Mouse (Mus musculus) kidney, postnatal 25 days (tissue): ENCODE results near the gene Ncoa4.
"Not testable (repeated sequence)": the region's sequence is repeated elsewhere in the genome, so short reads cannot be mapped to it uniquely, and the experiment has no call there.

Experiments
- DNase-seq, 2 experiments: peaks; one replicate each; pipeline ENCODE4 v3.0.0; 2021; ENCODE audit warnings: mixed read lengths in 2 of 2

The Ncoa4 gene

DNA sequence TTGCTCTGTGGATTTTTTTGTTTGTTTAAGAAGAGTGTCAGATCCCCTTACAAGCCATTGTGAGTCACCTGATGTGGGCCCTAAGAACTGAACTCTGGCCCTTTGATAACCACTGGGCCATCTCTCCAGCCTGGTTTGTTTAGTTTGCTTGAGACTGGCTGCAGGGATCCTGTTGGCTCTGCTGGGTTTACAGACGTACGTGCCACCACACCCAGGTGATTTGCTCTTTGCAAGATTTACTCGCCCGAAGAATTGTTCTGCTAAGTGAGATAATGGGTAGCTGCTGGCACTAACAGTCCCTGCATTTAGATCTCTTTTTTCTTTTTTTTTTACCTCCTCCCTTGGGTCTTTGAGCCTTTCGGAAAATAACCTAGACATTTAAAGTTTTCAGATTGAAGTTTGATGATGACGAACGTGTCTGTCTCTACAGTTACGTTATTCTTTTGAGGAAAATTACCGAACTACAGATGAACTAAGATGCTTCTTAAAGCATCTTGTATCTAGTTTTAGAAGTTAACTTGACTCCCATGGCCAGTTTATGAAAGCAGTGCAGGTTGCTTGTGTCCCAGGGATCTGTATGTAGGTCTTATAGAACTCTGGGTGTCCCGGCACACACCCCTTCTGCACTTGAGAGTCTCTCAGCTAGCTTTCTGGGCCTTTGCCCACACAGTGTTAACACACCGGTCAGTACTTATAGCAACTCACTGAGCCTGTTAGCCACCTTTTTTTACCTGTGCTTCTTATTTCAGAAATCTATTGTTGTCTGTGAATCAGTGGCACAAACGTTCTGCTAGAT lies 1.6 kb downstream of the Ncoa4 start:
- peak in 1 of 2 experiments; percentile 53 for DNase-seq

DNA sequence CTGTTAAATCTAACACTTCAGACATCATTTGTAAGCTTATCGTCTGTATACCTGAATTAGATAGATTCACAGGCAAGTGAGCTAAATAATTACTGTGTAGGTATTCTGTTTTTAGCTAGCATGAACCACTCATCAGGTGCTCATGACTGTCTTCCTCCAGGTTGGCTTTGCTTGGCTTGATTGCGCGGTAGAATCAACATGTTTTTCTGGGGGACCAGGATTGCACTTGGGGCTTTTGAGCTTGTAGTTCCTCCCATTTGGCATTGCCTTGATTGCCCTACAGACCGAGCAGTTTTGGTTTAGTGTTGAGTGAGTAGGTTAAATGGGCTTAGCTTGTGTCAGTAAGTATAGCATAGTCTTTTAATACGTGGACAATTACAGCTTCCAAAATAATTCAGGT lies 2.6 kb downstream of the Ncoa4 start:
- no peak for DNase-seq

DNA sequence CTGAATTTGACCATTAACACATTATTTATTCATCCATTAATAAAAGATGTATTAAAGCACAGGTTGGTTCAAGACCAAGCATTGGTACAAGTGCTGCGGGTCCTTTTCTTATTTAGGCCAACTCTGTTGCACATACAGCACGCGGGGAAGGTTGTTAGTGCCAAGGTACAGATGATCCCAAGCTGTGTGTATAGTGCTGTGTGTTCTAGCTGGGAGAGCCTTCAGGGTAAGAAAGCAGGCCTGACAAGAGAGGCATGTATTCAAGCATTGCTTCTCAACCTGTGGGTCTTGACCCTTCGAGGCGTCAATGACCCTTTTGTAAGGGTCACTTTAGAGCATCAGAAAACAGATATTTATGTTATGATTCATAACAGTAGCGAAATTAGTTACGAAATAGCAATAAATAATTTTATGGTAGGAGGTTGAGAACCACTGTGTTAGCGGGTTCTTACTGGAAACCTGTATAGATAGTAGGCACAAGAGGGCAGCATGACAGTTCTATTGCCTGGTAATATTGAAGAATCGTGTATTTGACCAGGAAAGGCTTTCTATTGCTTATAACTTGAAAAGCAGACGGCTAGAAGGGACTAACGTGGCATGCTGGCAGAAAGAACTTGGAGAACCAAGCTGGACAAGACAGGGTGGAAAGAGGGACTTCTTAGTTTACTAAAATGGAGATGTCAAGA lies 3.7 kb downstream of the Ncoa4 start:
- DNase-seq: no peak

DNA sequence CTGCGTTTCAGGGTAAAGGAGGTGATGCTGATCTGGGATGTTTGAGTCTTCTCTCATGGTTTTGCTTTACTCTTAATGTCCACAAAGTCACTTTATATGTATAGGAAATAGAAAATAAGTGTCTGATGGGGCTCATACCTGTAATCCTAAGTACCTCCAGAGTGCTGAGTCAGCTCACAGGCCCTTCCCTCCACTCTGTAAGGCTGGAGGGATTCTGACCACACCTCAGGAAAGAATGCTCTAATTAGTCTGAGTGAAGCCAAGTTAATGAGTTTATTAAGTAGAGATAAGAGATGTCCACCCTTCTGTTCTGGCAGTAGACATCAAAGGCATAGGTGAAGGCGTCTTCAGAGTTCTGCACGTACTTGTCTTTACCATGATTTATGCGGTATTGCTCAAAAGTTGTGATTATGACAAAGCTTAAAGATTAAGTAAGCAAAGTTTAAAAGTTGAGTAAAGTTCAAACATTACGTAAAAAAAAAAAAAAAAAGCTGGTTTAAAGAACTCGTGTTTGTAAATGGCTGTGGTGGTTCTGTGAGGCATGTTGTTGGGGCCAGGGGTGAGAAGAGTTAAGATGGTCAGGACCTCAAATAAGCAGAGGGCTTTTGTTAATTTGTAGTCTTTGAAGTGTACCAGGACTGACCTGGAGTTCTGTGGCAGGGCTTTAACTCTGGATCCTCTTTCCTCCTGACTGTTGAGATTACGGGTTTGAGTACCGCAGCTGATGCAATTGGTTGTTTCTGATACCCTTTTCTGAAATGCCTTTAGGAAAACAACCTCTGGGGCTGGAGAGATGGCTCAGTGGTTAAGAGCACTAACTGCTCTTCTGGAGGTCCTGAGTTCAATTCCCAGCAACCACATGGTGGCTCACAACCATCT lies 4.7 kb downstream of the Ncoa4 start:
- DNase-seq: peak; percentile 17 to 54

DNA sequence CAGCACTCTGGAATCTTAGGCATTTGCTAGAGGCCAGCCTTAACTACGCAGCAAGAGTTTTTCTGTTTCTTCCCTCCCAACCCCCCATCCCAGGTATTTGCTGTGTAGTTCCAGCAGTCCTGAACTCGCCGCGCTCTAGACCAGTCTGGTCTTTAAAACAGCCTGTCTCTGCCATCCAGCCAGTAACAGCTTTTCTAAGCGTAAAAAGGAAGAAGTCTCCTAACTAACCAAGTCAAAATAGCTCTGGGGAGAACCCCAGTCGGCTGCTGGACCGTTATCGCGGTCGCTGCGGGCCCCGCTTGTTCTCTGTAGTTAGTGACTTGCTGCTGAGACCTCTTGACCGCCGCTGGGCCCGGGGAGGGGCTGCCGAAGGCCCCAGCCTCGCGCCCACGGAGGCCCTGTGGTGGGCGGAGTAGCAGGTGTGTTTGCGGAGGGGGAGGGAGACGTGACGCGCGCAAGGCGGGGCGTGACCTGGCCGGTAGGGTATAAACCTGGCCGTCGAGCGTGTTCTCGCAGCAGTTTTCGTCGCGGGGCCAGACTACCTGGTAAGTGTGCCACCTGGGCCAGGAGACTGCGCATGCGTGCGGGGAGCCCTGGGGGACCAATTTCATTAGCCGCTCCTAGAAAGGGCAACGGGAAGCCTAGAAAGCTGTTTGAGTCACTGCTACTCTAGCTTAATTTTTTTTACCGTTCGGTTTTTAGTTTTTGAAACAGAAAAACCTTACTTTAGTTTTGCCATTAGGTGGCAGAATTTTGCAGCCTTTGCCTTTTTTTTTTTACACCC lies 5.8 kb downstream of the Ncoa4 start:
- DNase-seq: peak; percentile 91 to 96

DNA sequence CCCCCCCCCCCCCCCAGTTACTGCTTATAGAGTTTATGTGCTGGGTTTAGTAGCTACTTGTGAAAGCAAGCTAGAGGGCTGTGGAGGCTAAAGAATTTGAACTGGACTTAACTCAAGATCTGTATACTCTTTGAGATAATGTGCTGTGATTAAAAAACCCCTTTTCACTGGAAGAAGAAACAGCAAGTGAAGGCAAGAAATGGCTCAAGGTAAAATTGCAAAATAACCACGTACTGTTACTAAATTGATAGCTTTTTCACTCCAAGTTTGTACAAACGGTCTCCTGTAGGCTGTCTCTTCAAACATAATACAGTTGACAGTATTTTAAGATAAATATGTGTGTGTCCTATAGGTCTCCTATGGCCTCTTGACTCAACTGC lies 6.4 kb downstream of the Ncoa4 start:
- DNase-seq: no peak

DNA sequence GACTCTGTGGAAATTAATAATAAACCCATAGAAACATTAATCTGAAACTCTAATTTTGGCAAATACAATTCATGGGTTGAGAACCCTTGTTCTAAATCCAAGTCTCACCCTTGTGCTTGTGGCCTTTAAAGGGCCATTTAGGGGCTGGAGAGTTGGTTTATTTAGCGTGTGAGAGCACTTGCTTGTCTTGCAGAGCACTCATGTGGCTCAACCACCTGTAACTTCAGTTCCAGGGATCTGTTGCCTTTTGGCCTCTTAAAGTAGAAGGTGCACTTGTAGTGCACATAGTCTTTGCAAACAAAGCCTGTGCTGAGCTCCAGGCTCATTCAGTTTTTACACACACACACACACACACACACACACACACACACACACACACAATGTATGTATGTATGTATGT lies 7.2 kb downstream of the Ncoa4 start:
- DNase-seq: no peak

DNA sequence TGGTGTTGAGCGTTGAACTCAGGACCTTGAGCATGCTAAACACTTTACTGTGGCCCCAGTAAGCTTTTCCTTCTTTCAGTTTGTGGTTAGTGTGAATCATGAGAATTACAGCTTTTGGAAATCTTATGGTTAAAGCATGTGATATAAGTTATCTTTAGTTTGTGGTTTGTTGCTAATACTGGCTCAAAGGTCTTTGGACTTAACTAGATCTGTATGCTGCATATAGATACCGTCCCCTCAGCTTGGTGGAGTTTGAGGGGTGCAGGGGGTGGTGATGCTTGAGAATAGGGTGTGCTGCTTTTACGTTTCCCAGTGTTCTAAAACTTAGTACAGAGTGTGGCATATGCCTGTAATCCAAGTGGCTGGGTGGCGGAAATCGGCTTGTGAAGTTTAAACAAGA lies 7.7 kb downstream of the Ncoa4 start:
- no peak for DNase-seq

DNA sequence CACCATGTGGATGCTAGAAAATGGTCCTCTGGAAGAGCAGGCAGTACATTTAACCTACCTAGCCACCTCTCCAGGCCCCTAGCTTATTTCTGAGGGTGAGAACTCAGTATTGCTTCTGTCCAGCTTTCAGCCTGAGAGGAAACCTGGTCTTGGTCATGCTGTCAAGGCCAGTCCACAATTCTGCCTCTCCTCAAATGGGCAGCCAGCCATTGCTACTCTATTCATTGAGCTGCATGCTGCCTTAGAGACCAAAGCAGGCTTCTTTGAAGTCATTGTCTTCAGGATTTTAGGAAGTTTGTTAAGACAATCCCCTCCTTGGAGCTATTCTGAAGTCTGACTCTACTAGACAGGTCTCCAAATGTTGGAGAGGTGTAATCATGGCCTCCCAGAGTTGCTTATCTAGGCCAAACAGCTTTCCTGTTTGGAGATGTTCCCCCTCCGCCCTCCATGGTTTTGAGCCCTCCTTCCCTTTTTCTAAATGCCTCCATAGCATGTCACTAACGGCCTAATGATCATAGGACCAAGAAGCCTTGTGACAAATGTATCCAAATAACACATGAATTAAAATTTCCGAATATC lies 9.1 kb downstream of the Ncoa4 start:
- no peak for DNase-seq

DNA sequence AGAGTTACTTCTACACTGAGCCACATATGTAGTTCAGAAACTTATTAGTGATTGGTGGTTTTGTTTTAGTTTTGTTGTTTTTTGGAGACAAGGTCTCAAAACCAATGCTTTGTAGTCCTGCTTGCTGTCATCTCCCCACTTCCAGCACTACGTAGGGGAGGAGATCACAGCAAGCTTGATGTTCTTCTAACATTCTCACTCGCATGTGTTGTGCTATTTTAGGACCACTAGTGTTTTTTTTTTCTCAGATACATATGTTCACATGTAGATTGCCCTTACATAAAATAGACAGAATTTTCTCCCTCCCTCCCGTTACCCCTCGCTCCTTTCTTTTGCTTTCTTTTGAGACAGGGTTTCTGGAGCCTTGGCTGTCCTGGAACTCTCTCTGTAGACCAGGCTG lies 10.5 kb downstream of the Ncoa4 start:
- no peak for DNase-seq

DNA sequence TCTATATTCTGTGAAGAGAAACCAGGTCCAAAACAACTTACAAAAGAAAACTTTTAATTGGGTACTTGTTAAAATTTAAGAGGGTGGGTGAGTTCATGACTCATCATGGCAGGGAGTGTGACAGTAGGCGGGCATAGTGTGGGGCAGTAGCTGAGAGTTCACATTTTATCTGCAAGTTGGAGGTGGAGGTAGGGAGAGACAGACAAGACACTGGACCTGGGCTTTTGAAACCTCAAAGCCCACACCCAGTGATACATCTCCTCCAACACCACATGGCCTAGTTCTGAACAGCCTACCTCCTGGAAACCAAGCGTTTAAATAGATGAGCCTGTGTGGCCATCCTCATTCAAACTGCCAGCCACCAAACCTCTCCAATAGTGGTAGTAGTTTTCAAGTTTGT lies 15.6 kb downstream of the Ncoa4 start:
- no peak for DNase-seq

DNA sequence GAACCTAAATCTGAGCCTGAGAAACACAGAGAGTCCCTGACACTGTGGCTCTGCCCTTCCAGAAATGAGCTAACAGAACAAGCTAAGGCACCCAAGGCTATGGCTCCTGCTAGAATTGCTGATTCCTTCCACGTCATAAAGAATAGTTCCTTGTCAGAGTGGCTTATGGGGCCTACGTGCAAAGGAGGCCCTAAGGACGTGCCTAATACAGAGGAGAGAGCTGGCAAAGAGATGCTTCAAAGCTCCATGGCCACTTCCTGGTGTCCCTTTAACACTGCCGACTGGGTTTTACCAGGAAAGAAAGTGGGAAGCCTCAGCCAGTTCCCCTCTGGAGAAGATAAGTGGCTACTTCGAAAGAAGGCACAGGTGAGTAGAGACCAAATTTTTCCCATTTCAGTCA lies 16.9 kb downstream of the Ncoa4 start:
- not testable (repeated sequence) for DNase-seq

DNA sequence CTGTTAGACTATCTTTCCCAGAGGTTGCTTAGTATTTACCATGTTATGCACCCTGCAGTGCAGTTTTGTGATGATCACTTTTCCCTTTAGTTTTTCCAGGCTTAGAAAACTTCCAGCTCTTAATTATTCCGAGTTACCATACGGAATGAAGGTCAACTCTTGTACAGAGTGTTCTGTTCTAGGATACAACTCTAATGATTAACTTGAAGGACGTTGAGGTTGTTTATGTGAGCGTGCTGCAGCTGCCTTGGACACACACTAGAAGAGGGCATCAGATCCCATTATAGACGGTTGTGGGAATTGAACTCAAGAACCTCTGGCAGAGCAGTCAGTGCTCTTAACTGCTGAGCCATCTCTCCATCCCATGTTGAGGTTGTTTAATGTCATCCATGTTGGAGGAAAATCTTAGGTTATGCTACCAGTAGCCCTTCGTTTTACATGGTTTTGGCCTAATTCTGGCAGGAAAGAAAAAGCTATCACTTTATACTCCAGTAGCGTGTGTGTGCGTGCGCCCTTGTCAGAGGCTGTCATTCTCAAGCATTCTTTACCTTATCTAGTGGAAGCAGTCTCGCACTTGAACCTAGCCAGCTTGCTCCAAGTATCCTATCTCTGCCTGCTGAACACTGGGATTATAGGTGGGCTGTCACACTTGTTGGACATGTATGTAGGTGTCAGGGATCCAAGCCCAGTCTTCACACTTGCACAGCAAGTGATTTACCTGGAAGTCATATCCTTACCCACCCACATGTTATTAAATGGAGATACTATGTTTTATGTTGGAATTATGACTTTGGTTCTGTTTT lies 19.9 kb downstream of the Ncoa4 start:
- peak; percentile 9 to 57 for DNase-seq

DNA sequence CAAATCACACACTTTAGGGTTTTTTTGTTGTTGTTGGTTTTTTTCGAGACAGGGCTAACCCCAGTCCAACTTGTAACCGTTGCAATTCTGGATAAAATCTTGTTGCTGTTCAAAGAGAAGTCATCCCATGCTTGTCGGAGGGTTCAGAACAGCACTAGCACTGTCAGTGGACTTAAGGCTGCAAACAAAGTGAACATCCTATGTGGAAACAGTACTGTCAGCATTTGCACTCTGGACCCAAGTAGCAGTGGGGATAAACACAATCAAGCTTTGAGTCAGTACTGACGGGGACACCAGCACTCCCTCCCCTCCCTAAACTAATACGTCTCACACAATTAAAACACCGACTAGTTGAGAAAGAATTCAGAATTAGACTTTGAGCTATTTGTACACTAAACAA lies 21.2 kb downstream of the Ncoa4 start:
- DNase-seq: peak; percentile 7 to 60

DNA sequence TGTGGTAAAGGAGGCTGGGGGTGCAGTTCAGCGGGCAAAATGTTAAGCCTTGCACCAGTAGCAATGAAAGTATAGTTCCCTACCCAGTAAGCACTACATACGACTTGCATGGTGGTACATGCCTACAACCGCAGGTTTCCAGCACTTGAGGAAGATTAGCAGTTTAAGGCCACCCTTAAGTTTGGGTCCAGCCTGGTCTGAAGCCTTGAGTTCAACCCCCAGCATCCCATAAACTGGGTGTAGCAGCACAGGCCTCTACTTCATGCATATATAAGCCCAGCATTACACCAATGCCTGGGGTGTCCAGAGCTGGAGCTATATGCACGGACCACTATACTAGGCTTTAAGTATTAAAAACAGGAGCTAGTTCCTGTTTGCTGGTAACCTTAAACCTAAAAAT lies 24.2 kb downstream of the Ncoa4 start:
- DNase-seq: no peak

DNA sequence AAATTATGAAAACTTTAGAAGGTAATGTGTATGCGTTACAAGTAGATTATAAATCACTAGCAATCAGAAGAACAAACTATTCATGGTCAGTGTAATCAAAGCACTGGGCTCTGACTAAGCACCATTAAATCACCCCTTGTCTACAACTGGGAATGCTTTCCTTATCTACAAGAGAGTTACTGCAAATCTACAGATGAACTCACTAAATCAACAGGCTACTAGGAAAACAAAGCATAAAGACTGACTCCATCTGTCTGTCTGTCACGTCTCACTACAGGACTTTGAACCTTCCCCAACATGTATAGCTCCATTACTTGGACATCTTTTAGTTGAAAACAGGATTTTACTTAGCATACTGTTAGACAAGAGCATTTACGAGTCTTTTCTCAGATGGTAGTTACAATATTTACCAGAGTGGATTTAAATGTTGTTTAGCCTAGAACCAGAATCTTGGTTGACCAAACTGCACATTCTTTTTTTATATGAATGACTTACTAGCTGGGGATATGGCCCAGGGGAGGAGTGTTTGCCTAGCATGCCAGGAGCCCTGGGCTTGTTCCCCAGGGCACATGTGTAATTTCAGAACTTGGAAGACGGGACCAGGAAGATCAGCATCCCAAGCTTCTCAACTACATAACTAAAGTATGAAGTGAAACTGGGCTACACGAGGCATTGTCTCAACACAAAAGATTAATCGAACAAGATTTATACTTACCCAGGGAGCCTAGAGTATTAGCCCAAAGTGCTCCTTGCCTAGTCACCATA lies 31.1 kb downstream of the Ncoa4 start:
- no peak for DNase-seq

DNA sequence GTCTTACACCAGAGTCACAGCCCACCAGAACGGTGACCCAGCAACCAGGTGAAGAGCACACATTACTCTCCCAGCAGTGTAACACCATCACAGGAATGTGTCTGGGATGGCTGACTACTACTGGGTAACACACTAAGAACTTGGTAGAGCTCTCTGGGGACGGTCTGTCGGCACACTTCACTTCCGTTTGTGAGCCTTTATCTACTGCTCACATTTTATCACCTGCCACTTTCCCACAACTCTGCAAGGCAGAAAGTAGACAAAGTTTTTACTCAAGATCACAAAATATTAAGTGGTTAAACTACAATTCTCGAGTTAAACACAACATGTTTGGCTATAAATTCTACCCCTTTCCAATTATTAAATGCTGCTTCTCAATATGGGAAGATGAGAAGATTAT lies 32.3 kb downstream of the Ncoa4 start:
- DNase-seq: no peak

DNA sequence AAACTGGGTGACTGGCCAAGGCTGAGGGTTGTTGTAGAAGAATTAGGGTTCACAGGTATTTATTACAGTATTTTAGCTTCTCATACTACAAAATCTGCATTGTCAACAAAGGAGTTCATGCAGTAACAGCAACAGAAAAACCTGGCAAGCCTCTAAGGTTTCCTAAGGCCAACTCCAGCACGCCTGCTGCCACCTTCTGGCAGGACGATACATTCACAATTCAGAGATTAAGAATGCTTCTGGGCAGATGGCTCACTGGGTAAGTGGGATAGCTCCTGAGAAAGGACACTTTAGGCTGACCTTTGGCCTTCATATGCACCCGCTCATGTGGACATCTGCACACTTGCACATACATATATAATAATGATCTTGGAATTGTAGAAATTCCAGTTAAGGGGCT lies 32.8 kb downstream of the Ncoa4 start:
- DNase-seq: peak; percentile 65 to 73

DNA sequence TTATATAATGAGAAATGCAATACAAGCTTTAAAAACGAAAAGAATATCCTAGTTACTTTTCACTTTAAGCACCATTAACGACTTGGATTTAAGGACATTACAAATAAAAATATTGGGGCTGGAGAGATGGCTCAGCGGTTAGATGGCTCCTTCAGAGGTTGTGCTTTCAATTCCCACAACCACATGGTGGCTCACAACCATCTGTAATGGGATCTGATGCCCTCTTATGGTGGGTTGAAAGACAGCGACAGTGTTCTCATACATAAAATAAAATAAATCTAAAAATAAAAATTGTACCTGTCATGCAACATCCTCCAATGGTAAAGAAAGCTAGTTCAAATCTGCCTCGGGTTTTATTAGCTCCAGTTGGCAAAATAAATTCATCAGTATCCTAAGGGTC lies 33.9 kb downstream of the Ncoa4 start:
- DNase-seq: not testable (repeated sequence)

DNA sequence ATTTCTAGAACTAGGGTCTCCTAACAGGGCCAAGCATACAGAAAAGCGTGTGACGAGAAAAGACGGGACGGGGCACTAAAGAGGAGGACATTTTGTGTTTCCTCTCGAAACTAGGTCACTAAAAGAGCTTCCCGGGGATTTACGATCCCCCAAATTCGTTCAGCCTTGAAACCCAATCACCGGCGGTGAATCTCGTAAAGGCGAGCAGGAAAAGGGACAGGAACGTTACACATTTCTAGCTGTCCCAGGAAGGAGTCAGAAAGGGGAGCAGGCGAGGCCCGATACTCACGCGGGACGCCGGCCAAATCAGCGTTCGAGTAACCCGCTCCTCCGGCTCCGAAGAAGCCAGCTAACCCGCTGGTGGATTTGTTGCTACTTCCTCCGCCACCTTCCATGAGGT lies 41.7 kb downstream of the Ncoa4 start:
- no peak for DNase-seq
